Mouse (Mus musculus) MEL (cell line): ENCODE measurements at regions not wholly inside any gene's neighbourhood (a gene's known extent, or its start where the extent isn't known, plus 50 kb on each side); places are given as distances from the start of the nearest gene placed in this dataset.

ENCODE experiments used
- DNase-seq: peaks from one replicate; pipeline ENCODE4 v3.0.0; 2011; ENCODE audit warnings: low read depth, low spot score
- H3K27ac ChIP-seq: 2 replicates; pipeline ENCODE4 v1.5.1; 2012; ENCODE audit warnings: low read depth, mild to moderate bottlenecking, control low read depth, low read length, moderate library complexity; ENCODE audit not compliant: control insufficient read depth
- H3K27me3 ChIP-seq, 2 experiments: fragments of 150-350 bp in 1 of 2; sonication (generic) in 1 of 2; 2 replicates each; pipeline ENCODE4 v1.6.1; 2012; ENCODE audit warnings: low read length in 2 of 2, mild to moderate bottlenecking in 2 of 2, improper control_type of control experiment in 1 of 2, moderate library complexity in 1 of 2; ENCODE audit not compliant: insufficient read depth in 2 of 2, control insufficient read depth in 1 of 2
- H3K36me3 ChIP-seq, 2 experiments: 2 replicates each; pipeline ENCODE4 v1.6.1; 2012 to 2014; ENCODE audit warnings: low read length in 2 of 2, improper control_type of control experiment in 1 of 2, inconsistent platforms in 1 of 2, mild to moderate bottlenecking in 1 of 2; ENCODE audit not compliant: insufficient read depth in 2 of 2, control insufficient read depth in 1 of 2
- H3K4me1 ChIP-seq, 2 experiments: fragments of 150-350 bp in 1 of 2; sonication (generic) in 1 of 2; 2 replicates each; pipeline ENCODE4 v1.6.1; 2012; ENCODE audit warnings: low read length in 2 of 2, improper control_type of control experiment in 1 of 2, mild to moderate bottlenecking in 1 of 2; ENCODE audit not compliant: insufficient read depth in 2 of 2, control insufficient read depth in 1 of 2
- H3K4me3 ChIP-seq, 2 experiments: fragments of 150-350 bp in 1 of 2; sonication (generic) in 1 of 2; 2 replicates each; pipeline ENCODE4 v1.5.1; 2012; ENCODE audit warnings: low read depth in 2 of 2, low read length in 2 of 2, mild to moderate bottlenecking in 2 of 2, moderate library complexity in 2 of 2, control low read depth in 1 of 2, improper control_type of control experiment in 1 of 2; ENCODE audit not compliant: control insufficient read depth in 1 of 2, insufficient read depth in 1 of 2
- H3K79me2 ChIP-seq: 2 replicates; pipeline ENCODE4 v1.6.1; 2012; ENCODE audit warnings: mild to moderate bottlenecking, low read length, moderate library complexity; ENCODE audit not compliant: control insufficient read depth, poor library complexity, insufficient read depth
- H3K9ac ChIP-seq: 2 replicates; pipeline ENCODE4 v1.6.1; 2012; ENCODE audit warnings: low read depth, mild to moderate bottlenecking, control low read depth, low read length, moderate library complexity; ENCODE audit not compliant: control insufficient read depth, poor library complexity, severe bottlenecking
- H3K9me3 ChIP-seq: fragments of 150-350 bp; sonication (generic); replicated peaks from 2 replicates; pipeline ENCODE4 v1.6.1; 2012; ENCODE audit warnings: mild to moderate bottlenecking, low read length, improper control_type of control experiment, moderate library complexity; ENCODE audit not compliant: insufficient read depth
- BHLHE40 ChIP-seq: IDR thresholded peaks from 2 replicates; pipeline ENCODE4 v1.6.1; 2012; ENCODE audit warnings: low read depth, mild to moderate bottlenecking, inconsistent platforms, low read length, improper control_type of control experiment, borderline replicate concordance
- CTCF ChIP-seq, 3 experiments: IDR thresholded peaks in 2 of 3; conservative IDR thresholded peaks in 1 of 3; 2 replicates each; pipeline ENCODE4 v1.5.1; 2011 to 2012; ENCODE audit warnings: low read length in 3 of 3, low read depth in 2 of 3, mild to moderate bottlenecking in 2 of 3, improper control_type of control experiment in 1 of 3, inconsistent platforms in 1 of 3, mixed read lengths in 1 of 3, moderate library complexity in 1 of 3; ENCODE audit not compliant: control insufficient read depth in 1 of 3, insufficient read depth in 1 of 3, poor library complexity in 1 of 3, severe bottlenecking in 1 of 3
- E2F4 ChIP-seq: IDR thresholded peaks from 2 replicates; pipeline ENCODE4 v1.6.1; 2011; ENCODE audit warnings: low read depth, low read length, improper control_type of control experiment, borderline replicate concordance
- ETS1 ChIP-seq: IDR thresholded peaks from 2 replicates; pipeline ENCODE4 v1.6.1; 2012; ENCODE audit warnings: low read depth, mild to moderate bottlenecking, inconsistent platforms, low read length, improper control_type of control experiment, moderate library complexity
- JUND ChIP-seq: IDR thresholded peaks from 2 replicates; pipeline ENCODE4 v1.6.1; 2011; ENCODE audit warnings: low read depth, mild to moderate bottlenecking, improper control_type of control experiment, low read length
- MAFK ChIP-seq: IDR thresholded peaks from 2 replicates; pipeline ENCODE4 v1.6.1; 2011; ENCODE audit warnings: low read depth, mild to moderate bottlenecking, low read length, improper control_type of control experiment, borderline replicate concordance
- MAX ChIP-seq: IDR thresholded peaks from 2 replicates; pipeline ENCODE4 v1.6.1; 2011; ENCODE audit warnings: low read length, improper control_type of control experiment
- MAZ ChIP-seq: IDR thresholded peaks from 2 replicates; pipeline ENCODE4 v1.6.1; 2012; ENCODE audit warnings: low read depth, mild to moderate bottlenecking, inconsistent platforms, low read length, improper control_type of control experiment
- MYC ChIP-seq: IDR thresholded peaks from 2 replicates; pipeline ENCODE4 v1.6.1; 2011; ENCODE audit warnings: low read depth, mild to moderate bottlenecking, low read length, improper control_type of control experiment, moderate library complexity
- POLR2A ChIP-seq, 2 experiments: IDR thresholded peaks; 2 replicates each; pipeline ENCODE4 v1.6.1; 2011 to 2012; ENCODE audit warnings: low read length in 2 of 2, mild to moderate bottlenecking in 2 of 2, control low read depth in 1 of 2, improper control_type of control experiment in 1 of 2, low read depth in 1 of 2, moderate library complexity in 1 of 2; ENCODE audit not compliant: control insufficient read depth in 1 of 2, insufficient read depth in 1 of 2, poor library complexity in 1 of 2
- RCOR1 ChIP-seq: IDR thresholded peaks from 2 replicates; pipeline ENCODE4 v1.6.1; 2012; ENCODE audit warnings: low read depth, mild to moderate bottlenecking, inconsistent platforms, low read length, improper control_type of control experiment
- SIN3A ChIP-seq: IDR thresholded peaks from 2 replicates; pipeline ENCODE4 v1.6.1; 2012; ENCODE audit warnings: low read length, improper control_type of control experiment, inconsistent platforms
- SMC3 ChIP-seq: IDR thresholded peaks from 2 replicates; pipeline ENCODE4 v1.6.1; 2011; ENCODE audit warnings: low read depth, low read length, improper control_type of control experiment
- TCF12 ChIP-seq: IDR thresholded peaks from 2 replicates; pipeline ENCODE4 v1.6.1; 2014; ENCODE audit warnings: low read depth, mild to moderate bottlenecking, inconsistent platforms, low read length, improper control_type of control experiment, moderate library complexity
- USF1 ChIP-seq: IDR thresholded peaks from 2 replicates; pipeline ENCODE4 v1.6.1; 2014; ENCODE audit warnings: low read depth, mild to moderate bottlenecking, inconsistent platforms, low read length, improper control_type of control experiment, moderate library complexity
- USF2 ChIP-seq, 2 experiments: IDR thresholded peaks; 2 replicates each; pipeline ENCODE4 v1.6.1; 2011 to 2012; ENCODE audit warnings: improper control_type of control experiment in 2 of 2, low read length in 2 of 2, borderline replicate concordance in 1 of 2, inconsistent platforms in 1 of 2, low read depth in 1 of 2, mild to moderate bottlenecking in 1 of 2; ENCODE audit not compliant: insufficient read depth in 1 of 2
- ZKSCAN1 ChIP-seq: IDR thresholded peaks from 2 replicates; pipeline ENCODE4 v1.6.1; 2012; ENCODE audit warnings: low read depth, mild to moderate bottlenecking, inconsistent platforms, low read length, improper control_type of control experiment, moderate library complexity
- ZNF384 ChIP-seq: IDR thresholded peaks from 2 replicates; pipeline ENCODE4 v1.6.1; 2012; ENCODE audit warnings: low read depth, mild to moderate bottlenecking, inconsistent platforms, low read length, improper control_type of control experiment

DNA sequence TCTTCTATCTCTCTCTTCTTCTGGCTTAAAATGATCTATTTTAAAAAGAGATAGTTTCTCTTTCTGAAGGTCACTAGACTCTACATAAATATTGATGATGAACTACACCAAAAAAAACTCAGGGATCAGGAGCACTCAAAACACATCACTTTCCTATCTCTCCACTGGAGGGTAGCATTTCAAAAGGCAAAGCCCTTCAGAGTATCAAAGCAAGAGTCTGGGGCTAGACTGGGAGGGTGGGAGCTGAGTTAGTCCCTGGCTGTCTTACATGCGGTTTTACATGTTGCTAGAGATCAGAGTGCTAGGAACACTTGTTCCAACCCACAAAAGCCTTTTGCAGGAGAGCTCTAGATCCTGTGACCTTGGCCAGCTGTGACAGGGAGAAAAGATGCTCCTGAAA, 423.2 kb downstream of the Dad1 start:
- no peak for TF ChIP-seq MAZ
- no peak for TF ChIP-seq USF1
- TF ChIP-seq MYC = no peak
- no peak for TF ChIP-seq BHLHE40
- no peak for TF ChIP-seq MAX
- TF ChIP-seq RCOR1 = no peak
- TF ChIP-seq SMC3 = 0 out of 2 replicates have a peak, but pooled peaks have one; percentile 11
- no peak for TF ChIP-seq E2F4
- no peak for TF ChIP-seq JUND
- no peak for TF ChIP-seq USF2 (IDR thresholded peaks at IDR 0.05; ENCODE audit: borderline replicate concordance in 1 of 2, insufficient read depth in 1 of 2, low read depth in 1 of 2, low read length in 2 of 2)
- no peak for TF ChIP-seq ETS1
- no peak for TF ChIP-seq POLR2A (IDR thresholded peaks at IDR 0.05; ENCODE audit: control insufficient read depth in 1 of 2, insufficient read depth in 1 of 2, low read depth in 1 of 2, low read length in 2 of 2, poor library complexity in 1 of 2)
- TF ChIP-seq ZKSCAN1 = no peak
- TF ChIP-seq MAFK = no peak
- TF ChIP-seq CTCF (IDR thresholded peaks at IDR 0.05 in 2 of 3, conservative IDR thresholded peaks at IDR 0.05 in 1 of 3; ENCODE audit: control insufficient read depth in 1 of 3, insufficient read depth in 1 of 3, low read depth in 2 of 3, low read length in 3 of 3, poor library complexity in 1 of 3, severe bottlenecking in 1 of 3) = peak in 1 of 3 experiments; percentile 9; a peak in 1 of 6 replicates
- no peak for DNase-seq
- H3K4me1 ChIP-seq = no peaks in the 10 kb centered on the region
- no peaks in the 10 kb centered on the region for H3K36me3 ChIP-seq
- H3K27me3 ChIP-seq = peaks cover 0 to 2% of the 10 kb centered on the region in 2 experiments; a peak in 2 of 4 replicates
- H3K79me2 ChIP-seq = no peaks in the 10 kb centered on the region
- H3K27ac ChIP-seq = no peak overlapping the region
- H3K9ac ChIP-seq = no peak overlapping the region
- no peaks in the 10 kb centered on the region for H3K9me3 ChIP-seq
- H3K4me3 ChIP-seq = no peak overlapping the region

GRCm38 (mm10) chr14:53826782-53827181, 427.1 kb downstream of the Dad1 start:
- no peak for TF ChIP-seq SIN3A
- no peak for TF ChIP-seq ZNF384
- TF ChIP-seq BHLHE40 = no peak
- no peak for TF ChIP-seq TCF12
- Histone ChIP-seq H3K4me1 (no peaks in the 10 kb centered on the region), H3K79me2 (no peaks in the 10 kb centered on the region), H3K36me3 (no peaks in the 10 kb centered on the region), H3K4me3 (no peak overlapping the region), H3K9ac (no peak overlapping the region), H3K27ac (no peak overlapping the region), H3K9me3 (no peaks in the 10 kb centered on the region), H3K27me3 (no peaks in the 10 kb centered on the region)
- no peak for DNase-seq
